9 mouse cellular contexts compared by ENCODE assay signal in the genomic region with DNA sequence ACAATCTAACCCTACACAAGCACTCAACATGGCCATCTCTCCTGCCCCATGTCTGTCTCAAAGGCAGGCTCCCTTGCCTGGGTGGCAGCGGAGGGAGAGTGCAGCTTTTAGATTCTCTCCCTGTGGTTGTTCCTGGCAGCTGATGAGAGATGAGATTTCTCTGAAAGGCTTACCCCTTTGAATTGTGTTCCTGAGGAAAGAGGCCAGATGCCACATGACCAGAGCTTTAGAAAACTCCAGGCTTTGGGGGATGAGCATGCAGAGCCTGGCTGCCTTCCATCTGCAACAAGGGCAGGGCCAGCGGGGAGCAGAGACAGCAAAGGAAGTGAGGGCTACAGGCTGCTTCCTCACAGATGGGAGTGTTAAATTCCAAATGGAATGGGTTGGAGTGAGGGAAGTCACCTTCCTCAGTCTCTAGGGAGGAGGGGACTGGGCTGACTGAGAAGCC. TPM values are rescaled to one million over a fixed set of nuclear protein-coding genes. Genes with fewer than 3 reads are reported as not detected.
A peak's percentile ranks its signal among the peaks of the same experiment; 100 is the strongest.
DNase-seq lines count a peak whose midpoint lies in the region; ATAC-seq and TF ChIP-seq lines count a peak whose summit lies in the region.
"Had no signal": no experiment of that assay in that cellular context is flagged by ENCODE, and none has a peak within 500 bp of the region (broad histone marks: within the 10 kb centered on the region; RNA-seq: fewer than 3 reads in every experiment).

No protein-coding gene starts in this region.

- no peaks in the 10 kb centered on the region for H3K27me3 ChIP-seq in kidney, adult 2 months (replicated peaks; ENCODE audit: control insufficient read depth, insufficient read depth, low read length)
- H3K27me3 ChIP-seq in neural tube, embryonic 12.5 days (replicated peaks): no peaks in the 10 kb centered on the region
- H3K27me3 ChIP-seq: liver, embryonic 13.5 days had no signal

- H3K9me3 ChIP-seq in neural tube, embryonic 12.5 days: no peaks in the 10 kb centered on the region
- H3K9me3 ChIP-seq: liver, embryonic 13.5 days had no signal

- H3K4me2 ChIP-seq in neural tube, embryonic 12.5 days (replicated peaks): no peak overlapping the region
- H3K4me2 ChIP-seq: liver, embryonic 13.5 days had no signal

- peak; percentile 12 for DNase-seq in kidney, adult 2 months
- no peak for DNase-seq in kidney, adult 9 months
- DNase-seq in cerebellum, adult 11 months: peak; percentile 90
- DNase-seq in frontal cortex, postnatal 14 days (ENCODE audit: low spot score in 2 of 2): peak; percentile 43 to 69
- peak; percentile 45 to 69 for DNase-seq in layer of hippocampus, adult 18-20 months (ENCODE audit: low spot score in 2 of 2)
- no peak for DNase-seq in gastrocnemius, postnatal 4 days (ENCODE audit: low spot score in 2 of 2)
- no peak for DNase-seq in ovary, adult 18-20 months (ENCODE audit: low spot score)
- DNase-seq: liver, embryonic 13.5 days had no signal

- no peak for TF ChIP-seq POLR2A in kidney, adult 2 months (IDR thresholded peaks at IDR 0.05; ENCODE audit: low read depth, low read length)

- H3K4me1 ChIP-seq in kidney, adult 2 months (ENCODE audit: control insufficient read depth, insufficient read depth, low read length): no peaks in the 10 kb centered on the region
- peaks cover 15% of the 10 kb centered on the region for H3K4me1 ChIP-seq in neural tube, embryonic 12.5 days
- H3K4me1 ChIP-seq: liver, embryonic 13.5 days had no signal

- no peak overlapping the region for H3K27ac ChIP-seq in kidney, adult 2 months (ENCODE audit: insufficient read depth, low read depth, low read length)
- no peak overlapping the region for H3K27ac ChIP-seq in neural tube, embryonic 12.5 days
- H3K27ac ChIP-seq: liver, embryonic 13.5 days had no signal

- no peak for TF ChIP-seq CTCF in kidney, adult 2 months (conservative IDR thresholded peaks at IDR 0.05; ENCODE audit: insufficient read depth, insufficient read length, low read depth, low read length)

- WGBS in kidney, adult 2 months: 38% methylated on average over 2 of the region's 2 CpGs
- WGBS in neural tube, embryonic 12.5 days: 38% methylated on average over 2 of the region's 2 CpGs

- ATAC-seq in neural tube, embryonic 12.5 days (ENCODE audit: low FRiP score, low read depth): peak; percentile 63

- no peaks in the 10 kb centered on the region for H3K36me3 ChIP-seq in kidney, adult 2 months (ENCODE audit: control insufficient read depth, insufficient read depth, low read length)
- no peaks in the 10 kb centered on the region for H3K36me3 ChIP-seq in neural tube, embryonic 12.5 days
- H3K36me3 ChIP-seq: liver, embryonic 13.5 days had no signal

- H3K9ac ChIP-seq in neural tube, embryonic 12.5 days: no peak overlapping the region
- H3K9ac ChIP-seq: liver, embryonic 13.5 days had no signal

- H3K4me3 ChIP-seq in kidney, adult 2 months (ENCODE audit: insufficient read depth, low read depth, low read length): no peak overlapping the region
- H3K4me3 ChIP-seq in neural tube, embryonic 12.5 days: no peak overlapping the region
- H3K4me3 ChIP-seq: liver, embryonic 13.5 days had no signal

RNA-seq across cellular contexts. Expression of a gene that starts 26.7 kb away (rescaled TPM):
- 3.5 and 4.2 TPM in 2 replicates for polyA plus RNA-seq in kidney, adult 2 months (2012; rRNA removed)
- total RNA-seq in layer of hippocampus, adult 18-20 months (2021): 100 to 1,000 TPM; 379 to 393 TPM
- polyA plus RNA-seq in neural tube, embryonic 12.5 days (2016; fragmentation: Nextera tagmentation; extraction: Ambion mirVana): 80.2 and 87.8 TPM in 2 replicates
- total RNA-seq in gastrocnemius, postnatal 4 days (2021): 10 to 100 TPM; 81.5 to 93.4 TPM

Comparison
In these comparisons a context has a peak if more than half of its experiments do, and no peak if none do; other contexts are left out.
1. DNase-seq: peak in kidney, adult 2 months (single experiment), cerebellum, adult 11 months (single experiment), frontal cortex, postnatal 14 days (2 of 2) and layer of hippocampus, adult 18-20 months (2 of 2); none in kidney, adult 9 months (single experiment), gastrocnemius, postnatal 4 days (0 of 2) and ovary, adult 18-20 months (single experiment).
2. RNA of a gene that starts 26.7 kb away (total RNA-seq): 379 to 393 TPM in layer of hippocampus, adult 18-20 months; 81.5 to 93.4 TPM in gastrocnemius, postnatal 4 days; every median in the first group is over 4 times any median in the second.